Mouse (Mus musculus) kidney, adult 2 months (tissue): ENCODE data around the gene Cep128. TPM values are rescaled to one million over a fixed set of nuclear protein-coding genes. Genes with fewer than 3 reads are reported as not detected.

Source experiments
- DNase-seq: peaks from one replicate; pipeline ENCODE4 v3.0.0; 2021
- H3K27ac ChIP-seq: fragments of 200-500 bp; 2 replicates; pipeline ENCODE4 v1.5.1; 2012; ENCODE audit warnings: low read depth, low read length, control low read depth, inconsistent platforms; ENCODE audit not compliant: insufficient read depth
- H3K27me3 ChIP-seq: fragments of 200-500 bp; replicated peaks from 2 replicates; pipeline ENCODE4 v1.6.1; 2012; ENCODE audit warnings: mild to moderate bottlenecking, moderate library complexity, low read length, inconsistent platforms; ENCODE audit not compliant: control insufficient read depth, insufficient read depth
- H3K36me3 ChIP-seq: fragments of 200-500 bp; 2 replicates; pipeline ENCODE4 v1.6.1; 2012; ENCODE audit warnings: mild to moderate bottlenecking, moderate library complexity, low read length, inconsistent platforms; ENCODE audit not compliant: control insufficient read depth, insufficient read depth
- H3K4me1 ChIP-seq: fragments of 200-500 bp; 2 replicates; pipeline ENCODE4 v1.6.1; 2011; ENCODE audit warnings: low read length; ENCODE audit not compliant: control insufficient read depth, insufficient read depth
- H3K4me3 ChIP-seq: fragments of 200-500 bp; 2 replicates; pipeline ENCODE4 v1.5.1; 2011; ENCODE audit warnings: mild to moderate bottlenecking, low read depth, low read length, control low read depth; ENCODE audit not compliant: insufficient read depth
- CTCF ChIP-seq: fragments of 200-500 bp; conservative IDR thresholded peaks from 2 replicates; pipeline ENCODE4 v1.5.1; 2011; ENCODE audit warnings: low read depth, mild to moderate bottlenecking, control low read depth, low read length, moderate library complexity, mixed read lengths; ENCODE audit not compliant: insufficient read depth, insufficient read length
- POLR2A ChIP-seq: fragments of 200-500 bp; IDR thresholded peaks from one replicate; pipeline ENCODE4 v1.6.1; 2011; ENCODE audit warnings: low read depth, low read length, control low read depth
- WGBS: fragments of 180-500 bp; shearing (Covaris S2); methylation state at CpG from one replicate; pipeline ENCODE4 v1.1.7; 2018; 5-methylcytosine and 5-hydroxymethylcytosine counted together
- polyA plus RNA-seq: library from polyadenylated mRNA; depleted of rRNA; stranded (reverse); fragments of >200 nt; gene quantifications from 2 replicates; pipeline ENCODE4 v1.2.3, GENCODE M21; 2012

Cep128 gene
- polyA plus RNA-seq, 1 experiment: 1.6 TPM

- TF ChIP-seq CTCF (no peak), POLR2A (no peak)
- no peaks in the 10 kb centered on the region for H3K27me3 ChIP-seq
- no peak overlapping the region for H3K4me3 ChIP-seq
- H3K36me3 ChIP-seq: no peaks in the 10 kb centered on the region
- 88% methylated on average over 4 of the region's 4 CpGs for WGBS
- H3K4me1 ChIP-seq: no peaks in the 10 kb centered on the region
- DNase-seq: no peak
- H3K27ac ChIP-seq: no peak overlapping the region
Measured at GRCm38 (mm10) chr12:91063337-91064015, 320.7 kb downstream of the Cep128 start.

GRCm38 (mm10) chr12:91062681-91063080, 321.5 kb downstream of the Cep128 start:
- no peak overlapping the region for H3K4me3 ChIP-seq
- no peaks in the 10 kb centered on the region for H3K36me3 ChIP-seq
- DNase-seq: no peak
- WGBS: 88% methylated on average over 4 of the region's 4 CpGs
- H3K4me1 ChIP-seq: no peaks in the 10 kb centered on the region
- no peaks in the 10 kb centered on the region for H3K27me3 ChIP-seq
- TF ChIP-seq CTCF: no peak
- TF ChIP-seq POLR2A: no peak
- no peak overlapping the region for H3K27ac ChIP-seq

DNA sequence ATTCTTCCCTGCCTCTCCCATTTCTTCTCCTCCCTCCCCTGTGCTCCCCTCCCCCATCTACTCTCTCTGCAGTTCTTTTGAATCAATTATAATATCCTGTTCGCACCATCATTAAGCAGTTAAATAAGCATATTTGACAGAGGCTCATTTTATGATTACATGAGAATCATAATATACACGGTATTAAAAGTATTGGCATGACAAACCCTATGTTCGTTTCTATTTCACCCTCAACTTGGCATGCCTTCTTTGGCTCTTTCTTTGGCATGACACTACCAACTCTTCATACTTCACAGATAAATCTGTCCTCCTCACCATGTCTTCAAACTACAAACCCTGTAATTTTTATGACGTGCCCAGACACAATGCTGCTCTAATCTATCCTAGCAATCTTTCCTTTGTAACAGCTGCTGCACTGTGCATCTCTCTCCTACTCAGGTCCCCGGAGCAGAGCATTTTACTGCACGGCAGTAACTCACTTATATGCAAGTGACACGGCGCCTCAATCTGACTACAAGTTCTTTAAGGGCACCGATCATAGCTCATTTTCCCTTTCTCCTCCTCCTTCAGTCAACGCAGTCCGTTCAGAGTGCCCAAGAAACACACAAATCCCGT, 324.4 kb downstream of the Cep128 start:
- Histone ChIP-seq H3K36me3 (no peaks in the 10 kb centered on the region), H3K4me3 (no peak overlapping the region), H3K27me3 (no peaks in the 10 kb centered on the region), H3K4me1 (no peaks in the 10 kb centered on the region), H3K27ac (no peak overlapping the region)
- WGBS: 54% methylated on average over 12 of the region's 12 CpGs
- DNase-seq: no peak
- no peak for TF ChIP-seq CTCF
- TF ChIP-seq POLR2A: no peak

DNA sequence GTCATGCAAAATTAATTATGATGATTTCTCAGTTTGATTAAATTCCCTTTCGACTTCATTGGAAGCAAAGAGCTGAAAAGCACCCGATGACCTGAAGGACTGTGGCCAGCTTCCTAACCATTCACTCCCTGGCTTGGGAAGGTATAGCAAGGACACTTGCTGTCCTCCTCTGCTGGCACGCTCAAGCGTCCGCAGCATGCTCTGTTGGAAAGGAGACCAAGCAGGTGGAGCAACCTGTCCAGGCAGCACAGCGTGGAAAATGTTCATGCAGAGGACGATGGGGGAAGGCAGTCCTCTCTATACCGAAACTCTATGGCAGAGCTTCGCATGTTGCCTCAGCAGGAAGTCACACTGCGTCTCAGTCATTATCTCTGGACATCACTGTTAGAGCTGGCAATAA, 327.3 kb downstream of the Cep128 start:
- H3K4me1 ChIP-seq: no peaks in the 10 kb centered on the region
- H3K27ac ChIP-seq: no peak overlapping the region
- no peak overlapping the region for H3K4me3 ChIP-seq
- H3K36me3 ChIP-seq: no peaks in the 10 kb centered on the region
- WGBS: 91% methylated on average over 10 of the region's 10 CpGs
- no peaks in the 10 kb centered on the region for H3K27me3 ChIP-seq
- no peak for DNase-seq
- TF ChIP-seq POLR2A (no peak), CTCF (no peak)

DNA sequence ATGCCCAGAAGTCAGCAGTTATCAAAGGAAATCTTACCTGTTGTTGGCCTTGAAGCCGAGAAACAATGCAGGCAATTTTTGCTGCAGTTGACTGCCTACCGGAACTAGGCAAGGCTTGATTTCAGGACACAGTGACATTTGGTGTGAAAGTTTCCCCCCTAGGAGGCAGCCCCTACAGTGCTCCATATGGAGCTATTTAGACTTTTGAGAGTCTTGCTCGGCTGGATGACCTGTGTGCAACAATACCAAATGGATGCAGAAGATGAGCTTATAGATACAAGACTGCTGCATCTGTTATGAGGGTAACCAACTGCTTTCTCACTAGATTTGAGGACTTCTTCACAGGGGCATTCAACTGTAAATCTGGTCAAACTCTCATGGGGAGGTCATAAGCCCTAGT, 331.9 kb downstream of the Cep128 start:
- no peak for DNase-seq

DNA sequence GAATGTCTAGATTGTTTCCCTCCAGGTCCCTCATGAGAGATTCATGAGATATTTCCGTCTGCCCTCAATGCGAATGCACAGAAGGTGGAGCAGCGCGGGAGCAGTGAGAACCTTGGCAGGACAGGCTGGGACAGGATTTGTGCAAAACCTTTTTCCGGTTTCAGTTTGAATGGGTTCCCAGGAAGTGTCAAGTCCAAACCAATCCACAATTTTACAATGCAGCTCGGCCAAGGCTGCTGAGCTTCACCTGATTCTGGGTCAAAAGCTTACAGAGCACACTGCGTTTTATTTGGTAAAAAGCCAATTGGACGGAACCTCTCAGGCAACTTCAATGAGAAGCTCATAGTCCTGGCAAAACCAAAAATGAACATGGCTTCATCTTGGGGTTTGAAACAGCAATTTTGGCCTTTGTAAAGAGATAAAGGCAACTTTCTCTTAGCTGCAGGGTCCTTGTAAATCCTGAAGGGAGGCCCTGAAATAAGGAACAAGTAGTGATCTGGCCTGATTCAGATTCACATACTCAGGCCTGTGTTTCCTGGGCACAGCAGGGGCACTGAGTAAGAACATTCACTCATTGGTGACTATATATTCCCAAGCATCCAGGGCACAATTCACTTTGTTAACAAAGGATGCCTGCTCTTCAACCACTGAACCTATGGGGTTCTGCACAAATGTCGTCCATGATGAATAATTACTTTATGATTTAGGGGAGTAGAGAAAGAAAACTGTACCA, 333.4 kb downstream of the Cep128 start:
- TF ChIP-seq CTCF (no peak), POLR2A (no peak)
- Histone ChIP-seq H3K4me1 (no peaks in the 10 kb centered on the region), H3K4me3 (no peak overlapping the region), H3K36me3 (no peaks in the 10 kb centered on the region), H3K27ac (no peak overlapping the region), H3K27me3 (no peaks in the 10 kb centered on the region)
- 75% methylated on average over 9 of the region's 9 CpGs for WGBS
- no peak for DNase-seq

More for the DNA sequence above, 331.9 kb downstream of the Cep128 start:
- Histone ChIP-seq H3K4me3 (no peak overlapping the region), H3K36me3 (no peaks in the 10 kb centered on the region), H3K4me1 (no peaks in the 10 kb centered on the region), H3K27me3 (no peaks in the 10 kb centered on the region), H3K27ac (no peak overlapping the region)
- 89% methylated on average over 3 of the region's 3 CpGs for WGBS
- no peak for TF ChIP-seq POLR2A
- no peak for TF ChIP-seq CTCF

GRCm38 (mm10) chr12:91041363-91041762, 342.8 kb downstream of the Cep128 start:
- no peaks in the 10 kb centered on the region for H3K27me3 ChIP-seq
- no peak overlapping the region for H3K27ac ChIP-seq
- H3K36me3 ChIP-seq: no peaks in the 10 kb centered on the region
- no peak overlapping the region for H3K4me3 ChIP-seq
- DNase-seq: no peak
- H3K4me1 ChIP-seq: no peaks in the 10 kb centered on the region
- TF ChIP-seq POLR2A (no peak), CTCF (no peak)
- 91% methylated on average over 4 of the region's 4 CpGs for WGBS
